Mouse (Mus musculus): ENCODE data around the gene Gm10720. TPM values are rescaled to one million over a fixed set of nuclear protein-coding genes. Genes with fewer than 3 reads are reported as not detected.
"Not testable (repeated sequence)": the region's sequence is repeated elsewhere in the genome, so short reads cannot be mapped to it uniquely, and the experiment has no call there.

Gm10720 gene
- polyA plus RNA-seq, 1 experiment from 2014 or later, result not detected

GRCm38 (mm10) chr9:3023985-3024648 is 8.7 kb downstream of the Gm10720 start:
- not testable (repeated sequence) for ATAC-seq; H3K36me3 ChIP-seq (ENCODE audit: control insufficient read depth, insufficient read depth, low read length); H3K9me3 ChIP-seq (ENCODE audit: control insufficient read depth, low read length); H3K4me2 ChIP-seq (ENCODE audit: low read length); H3K9ac ChIP-seq (ENCODE audit: low read depth, low read length); H3K27me3 ChIP-seq (replicated peaks; ENCODE audit: control insufficient read depth, insufficient read depth, low read length); H3K4me3 ChIP-seq (ENCODE audit: low read length); H3K27ac ChIP-seq (ENCODE audit: low read depth, low read length); H3K4me1 ChIP-seq (ENCODE audit: control insufficient read depth, insufficient read depth, low read depth, low read length)
- 74% methylated on average over 15 of the region's 16 CpGs for WGBS

- WGBS, result 76% methylated on average over 12 of the region's 12 CpGs
- H3K9me3 ChIP-seq (ENCODE audit: control insufficient read depth, low read length); H3K36me3 ChIP-seq (ENCODE audit: control insufficient read depth, insufficient read depth, low read length): not testable (repeated sequence)
Observed at GRCm38 (mm10) chr9:3024912-3025467, 9.5 kb downstream of the Gm10720 start, which contains the start of gene Gm10717. Gene Gm10717, plus strand, starts transcription at chr9:3025417.

GRCm38 (mm10) chr9:3025653-3026052 is 10.2 kb downstream of the Gm10720 start:
- not testable (repeated sequence) for H3K4me2 ChIP-seq (ENCODE audit: low read length)

More at GRCm38 (mm10) chr9:3024912-3025467, 9.5 kb downstream of the Gm10720 start, which contains the start of gene Gm10717:
- H3K27ac ChIP-seq (ENCODE audit: low read depth, low read length); H3K27me3 ChIP-seq (replicated peaks; ENCODE audit: control insufficient read depth, insufficient read depth, low read length); H3K4me3 ChIP-seq (ENCODE audit: low read length); H3K4me1 ChIP-seq (ENCODE audit: control insufficient read depth, insufficient read depth, low read depth, low read length); ATAC-seq; H3K4me2 ChIP-seq (ENCODE audit: low read length); H3K9ac ChIP-seq (ENCODE audit: low read depth, low read length): not testable (repeated sequence)

GRCm38 (mm10) chr9:3026136-3026535 is 10.7 kb downstream of the Gm10720 start:
- H3K36me3 ChIP-seq (ENCODE audit: control insufficient read depth, insufficient read depth, low read length); H3K4me1 ChIP-seq (ENCODE audit: control insufficient read depth, insufficient read depth, low read depth, low read length); H3K9ac ChIP-seq (ENCODE audit: low read depth, low read length); ATAC-seq; H3K4me3 ChIP-seq (ENCODE audit: low read length); H3K4me2 ChIP-seq (ENCODE audit: low read length); H3K27me3 ChIP-seq (replicated peaks; ENCODE audit: control insufficient read depth, insufficient read depth, low read length); H3K9me3 ChIP-seq (ENCODE audit: control insufficient read depth, low read length); H3K27ac ChIP-seq (ENCODE audit: low read depth, low read length): not testable (repeated sequence)
- WGBS, result 73% methylated on average over 5 of the region's 5 CpGs

More at GRCm38 (mm10) chr9:3025653-3026052, 10.2 kb downstream of the Gm10720 start:
- H3K9ac ChIP-seq (ENCODE audit: low read depth, low read length); H3K27me3 ChIP-seq (replicated peaks; ENCODE audit: control insufficient read depth, insufficient read depth, low read length); H3K27ac ChIP-seq (ENCODE audit: low read depth, low read length); H3K9me3 ChIP-seq (ENCODE audit: control insufficient read depth, low read length); H3K4me1 ChIP-seq (ENCODE audit: control insufficient read depth, insufficient read depth, low read depth, low read length); H3K36me3 ChIP-seq (ENCODE audit: control insufficient read depth, insufficient read depth, low read length); H3K4me3 ChIP-seq (ENCODE audit: low read length); ATAC-seq: not testable (repeated sequence)
- 65% methylated on average over 4 of the region's 6 CpGs for WGBS

- not testable (repeated sequence) for H3K4me2 ChIP-seq (ENCODE audit: low read length); ATAC-seq; H3K9me3 ChIP-seq (ENCODE audit: control insufficient read depth, low read length); H3K4me3 ChIP-seq (ENCODE audit: low read length); H3K9ac ChIP-seq (ENCODE audit: low read depth, low read length); H3K27ac ChIP-seq (ENCODE audit: low read depth, low read length); H3K4me1 ChIP-seq (ENCODE audit: control insufficient read depth, insufficient read depth, low read depth, low read length); H3K27me3 ChIP-seq (replicated peaks; ENCODE audit: control insufficient read depth, insufficient read depth, low read length); H3K36me3 ChIP-seq (ENCODE audit: control insufficient read depth, insufficient read depth, low read length)
- 72% methylated on average over 9 of the region's 9 CpGs for WGBS
Observed at GRCm38 (mm10) chr9:3026741-3027140, 11.3 kb downstream of the Gm10720 start.

GRCm38 (mm10) chr9:3027200-3027599 is 11.7 kb downstream of the Gm10720 start:
- not testable (repeated sequence) for H3K9ac ChIP-seq (ENCODE audit: low read depth, low read length); H3K27me3 ChIP-seq (replicated peaks; ENCODE audit: control insufficient read depth, insufficient read depth, low read length); H3K4me1 ChIP-seq (ENCODE audit: control insufficient read depth, insufficient read depth, low read depth, low read length); H3K9me3 ChIP-seq (ENCODE audit: control insufficient read depth, low read length); H3K4me3 ChIP-seq (ENCODE audit: low read length); H3K27ac ChIP-seq (ENCODE audit: low read depth, low read length); H3K4me2 ChIP-seq (ENCODE audit: low read length); H3K36me3 ChIP-seq (ENCODE audit: control insufficient read depth, insufficient read depth, low read length)
- 0 out of 2 replicates have a peak, but pooled peaks have one; percentile 9 for ATAC-seq
- WGBS, result 74% methylated on average over 9 of the region's 9 CpGs

DNA sequence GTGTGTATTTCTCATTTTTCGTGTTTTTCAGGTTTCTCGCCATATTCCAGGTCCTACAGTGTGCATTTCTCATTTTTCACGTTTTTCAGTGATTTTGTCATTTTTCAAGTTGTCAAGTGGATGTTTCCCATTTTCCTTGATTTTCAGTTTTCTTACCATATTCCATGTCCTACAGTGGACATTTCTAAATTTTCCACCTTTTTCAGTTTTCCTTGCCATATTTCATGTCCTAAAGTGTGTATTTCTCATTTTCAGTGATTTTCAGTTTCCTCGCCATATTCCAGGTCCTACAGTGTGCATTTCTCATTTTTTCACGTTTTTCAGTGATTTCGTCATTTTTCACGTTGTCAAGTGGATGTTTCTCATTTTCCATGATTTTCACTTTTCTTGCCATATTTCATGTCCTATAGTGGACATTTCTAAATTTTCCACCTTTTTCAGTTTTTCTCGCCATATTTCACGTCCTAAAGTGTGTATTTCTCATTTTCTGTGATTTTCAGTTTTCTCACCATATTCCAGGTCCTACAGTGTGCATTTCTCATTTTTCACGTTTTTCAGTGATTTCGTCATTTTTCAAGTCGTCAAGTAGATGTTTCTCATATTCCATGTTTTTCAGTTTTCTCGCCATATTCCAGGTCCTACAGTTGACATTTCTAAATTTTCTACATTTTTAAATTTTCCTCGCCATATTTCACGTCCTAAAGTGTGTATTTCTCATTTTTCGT is 14.0 kb downstream of the Gm10720 start:
- not testable (repeated sequence) for H3K36me3 ChIP-seq (ENCODE audit: control insufficient read depth, insufficient read depth, low read length); H3K4me1 ChIP-seq (ENCODE audit: control insufficient read depth, insufficient read depth, low read depth, low read length); H3K4me2 ChIP-seq (ENCODE audit: low read length); H3K27me3 ChIP-seq (replicated peaks; ENCODE audit: control insufficient read depth, insufficient read depth, low read length); H3K4me3 ChIP-seq (ENCODE audit: low read length); H3K9ac ChIP-seq (ENCODE audit: low read depth, low read length); ATAC-seq; H3K27ac ChIP-seq (ENCODE audit: low read depth, low read length); H3K9me3 ChIP-seq (ENCODE audit: control insufficient read depth, low read length)
- 70% methylated on average over 12 of the region's 16 CpGs for WGBS

GRCm38 (mm10) chr9:3030677-3031318 is 15.3 kb downstream of the Gm10720 start:
- WGBS, result 64% methylated on average over 2 of the region's 10 CpGs

DNA sequence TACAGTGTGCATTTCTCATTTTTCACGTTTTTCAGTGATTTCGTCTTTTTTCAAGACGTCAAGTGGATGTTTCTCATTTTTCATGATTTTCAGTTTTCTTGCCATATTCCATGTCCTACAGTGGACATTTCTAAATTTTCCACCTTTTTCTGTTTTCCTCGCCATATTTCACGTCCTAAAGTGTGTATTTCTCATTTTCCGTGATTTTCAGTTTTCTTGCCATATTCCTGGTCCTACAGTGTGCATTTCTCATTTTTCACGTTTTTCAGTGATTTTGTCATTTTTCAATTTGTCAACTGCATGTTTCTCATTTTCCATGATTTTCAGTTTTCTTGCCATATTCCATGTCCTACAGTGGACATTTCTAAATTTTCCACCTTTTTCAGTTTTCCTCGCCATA is 18.8 kb downstream of the Gm10720 start, which contains the start of gene Gm17535:
Gene Gm17535, plus strand, starts transcription at position 301 of the 400 bp plus-strand sequence.
- not testable (repeated sequence) for H3K9ac ChIP-seq (ENCODE audit: low read depth, low read length); ATAC-seq
- no CpG with 5 or more reads among the region's 8 CpGs for WGBS

More at GRCm38 (mm10) chr9:3030677-3031318, 15.3 kb downstream of the Gm10720 start:
- not testable (repeated sequence) for H3K4me2 ChIP-seq (ENCODE audit: low read length); H3K27me3 ChIP-seq (replicated peaks; ENCODE audit: control insufficient read depth, insufficient read depth, low read length); H3K9me3 ChIP-seq (ENCODE audit: control insufficient read depth, low read length); H3K4me1 ChIP-seq (ENCODE audit: control insufficient read depth, insufficient read depth, low read depth, low read length); H3K4me3 ChIP-seq (ENCODE audit: low read length); H3K9ac ChIP-seq (ENCODE audit: low read depth, low read length); H3K27ac ChIP-seq (ENCODE audit: low read depth, low read length); H3K36me3 ChIP-seq (ENCODE audit: control insufficient read depth, insufficient read depth, low read length)
- peak; percentile 56; the same call in 1 of the 2 replicates for ATAC-seq

More for the DNA sequence above, 18.8 kb downstream of the Gm10720 start, which contains the start of gene Gm17535:
- H3K4me3 ChIP-seq (ENCODE audit: low read length); H3K36me3 ChIP-seq (ENCODE audit: control insufficient read depth, insufficient read depth, low read length); H3K4me1 ChIP-seq (ENCODE audit: control insufficient read depth, insufficient read depth, low read depth, low read length); H3K9me3 ChIP-seq (ENCODE audit: control insufficient read depth, low read length); H3K27ac ChIP-seq (ENCODE audit: low read depth, low read length); H3K4me2 ChIP-seq (ENCODE audit: low read length); H3K27me3 ChIP-seq (replicated peaks; ENCODE audit: control insufficient read depth, insufficient read depth, low read length): not testable (repeated sequence)
